Mouse (Mus musculus) forebrain, embryonic 10.5 days (tissue): Measurements from ENCODE around the gene Myo3b. TPM values are rescaled to one million over a fixed set of nuclear protein-coding genes. Genes with fewer than 3 reads are reported as not detected.

Experiments
- DNase-seq: peaks from one replicate; pipeline ENCODE4 v3.0.0-alpha.2; 2017; ENCODE audit warnings: low spot score; ENCODE audit errors: extremely low spot score
- H3K27ac ChIP-seq: fragments of 300-500 bp; sonication (generic); 2 replicates; pipeline ENCODE4 v1.5.1; 2016; ENCODE audit warnings: mild to moderate bottlenecking
- H3K27me3 ChIP-seq: fragments of 300-500 bp; sonication (generic); 2 replicates; pipeline ENCODE4 v1.6.1; 2016; ENCODE audit warnings: mild to moderate bottlenecking; ENCODE audit not compliant: poor library complexity, severe bottlenecking
- H3K36me3 ChIP-seq: fragments of 300-500 bp; sonication (generic); replicated peaks from 2 replicates; pipeline ENCODE4 v1.6.1; 2016; ENCODE audit warnings: mild to moderate bottlenecking, moderate library complexity
- H3K4me1 ChIP-seq: fragments of 300-500 bp; sonication (generic); 2 replicates; pipeline ENCODE4 v1.6.1; 2016
- H3K4me3 ChIP-seq: fragments of 300-500 bp; sonication (generic); 2 replicates; pipeline ENCODE4 v1.5.1; 2016; ENCODE audit warnings: mild to moderate bottlenecking, moderate library complexity
- H3K9me3 ChIP-seq: fragments of 300-500 bp; sonication (generic); 2 replicates; pipeline ENCODE4 v1.6.1; 2016; ENCODE audit warnings: mild to moderate bottlenecking, moderate library complexity
- WGBS: fragments of 180-500 bp; shearing (Covaris S2); methylation state at CpG from one replicate; pipeline ENCODE4 v1.1.7; 2016; 5-methylcytosine and 5-hydroxymethylcytosine counted together
- polyA plus RNA-seq: library from polyadenylated mRNA; unstranded; fragments of >200 nt; fragmentation: Nextera tagmentation; extraction: Ambion mirVana; gene quantifications from 2 replicates; pipeline ENCODE4 v1.2.1, GENCODE M21; 2016

Myo3b gene
- polyA plus RNA-seq, 1 experiment from 2014 or later: not detected

DNA sequence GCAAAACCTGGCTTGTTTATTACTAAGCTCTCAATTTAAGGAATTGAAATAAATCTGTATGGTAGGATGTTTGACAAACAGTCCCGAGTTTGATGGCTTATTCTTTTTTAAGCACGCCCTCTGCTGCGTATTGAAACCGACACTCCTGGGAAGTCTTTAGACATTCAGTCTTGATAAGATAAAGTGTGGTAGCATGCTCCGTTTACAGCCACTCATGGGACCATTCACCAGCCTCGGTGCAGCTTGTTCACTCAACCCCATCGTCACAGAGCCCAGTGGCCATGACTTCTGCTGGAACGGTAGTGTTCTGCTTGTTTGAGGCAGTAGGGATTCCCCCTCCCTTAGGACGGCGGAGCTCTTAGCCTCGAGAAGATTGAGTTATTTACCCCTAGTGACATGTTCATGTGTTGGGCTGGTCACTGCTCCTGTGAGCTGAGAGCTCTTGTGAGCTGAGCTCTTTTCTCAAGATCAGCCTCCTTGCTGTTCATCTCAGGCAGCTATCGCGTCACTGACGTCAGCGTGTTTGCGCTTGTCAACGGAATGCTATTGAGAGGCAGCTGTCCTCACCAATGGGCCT is 44.6 kb downstream of the Myo3b start:
- no peaks in the 10 kb centered on the region for H3K36me3 ChIP-seq
- no peaks in the 10 kb centered on the region for H3K27me3 ChIP-seq
- 85% methylated on average over 17 of the region's 17 CpGs for WGBS
- H3K27ac ChIP-seq: no peak overlapping the region
- no peak for DNase-seq
- 0 out of 2 replicates have a peak, but pooled peaks cover 3% of the 10 kb centered on the region for H3K4me1 ChIP-seq
- H3K9me3 ChIP-seq: no peaks in the 10 kb centered on the region
- no peak overlapping the region for H3K4me3 ChIP-seq

DNA sequence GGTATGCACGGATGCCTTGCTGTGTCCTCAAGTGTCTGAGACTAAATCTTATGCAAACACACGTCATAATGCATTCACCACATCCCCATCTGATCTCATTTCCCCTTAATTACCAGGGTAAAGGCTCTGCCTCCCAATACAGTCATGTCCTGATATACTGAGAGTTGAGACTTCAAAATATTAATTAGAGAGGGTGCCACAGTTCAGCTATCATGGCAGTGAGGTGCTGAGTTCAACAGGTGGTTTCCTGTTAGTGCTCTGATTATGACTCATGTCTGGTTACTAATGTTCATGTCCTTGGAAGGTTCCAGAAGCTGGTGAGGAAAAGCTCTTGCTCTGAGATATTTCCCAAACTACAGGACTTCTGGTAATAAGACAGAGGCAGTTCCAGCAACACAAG is 52.3 kb downstream of the Myo3b start:
- no peaks in the 10 kb centered on the region for H3K9me3 ChIP-seq
- no peak for DNase-seq
- no peak overlapping the region for H3K4me3 ChIP-seq
- H3K4me1 ChIP-seq: peaks cover 10% of the 10 kb centered on the region
- no peaks in the 10 kb centered on the region for H3K27me3 ChIP-seq
- no peak overlapping the region for H3K27ac ChIP-seq
- 72% methylated on average over 2 of the region's 2 CpGs for WGBS
- H3K36me3 ChIP-seq: no peaks in the 10 kb centered on the region

DNA sequence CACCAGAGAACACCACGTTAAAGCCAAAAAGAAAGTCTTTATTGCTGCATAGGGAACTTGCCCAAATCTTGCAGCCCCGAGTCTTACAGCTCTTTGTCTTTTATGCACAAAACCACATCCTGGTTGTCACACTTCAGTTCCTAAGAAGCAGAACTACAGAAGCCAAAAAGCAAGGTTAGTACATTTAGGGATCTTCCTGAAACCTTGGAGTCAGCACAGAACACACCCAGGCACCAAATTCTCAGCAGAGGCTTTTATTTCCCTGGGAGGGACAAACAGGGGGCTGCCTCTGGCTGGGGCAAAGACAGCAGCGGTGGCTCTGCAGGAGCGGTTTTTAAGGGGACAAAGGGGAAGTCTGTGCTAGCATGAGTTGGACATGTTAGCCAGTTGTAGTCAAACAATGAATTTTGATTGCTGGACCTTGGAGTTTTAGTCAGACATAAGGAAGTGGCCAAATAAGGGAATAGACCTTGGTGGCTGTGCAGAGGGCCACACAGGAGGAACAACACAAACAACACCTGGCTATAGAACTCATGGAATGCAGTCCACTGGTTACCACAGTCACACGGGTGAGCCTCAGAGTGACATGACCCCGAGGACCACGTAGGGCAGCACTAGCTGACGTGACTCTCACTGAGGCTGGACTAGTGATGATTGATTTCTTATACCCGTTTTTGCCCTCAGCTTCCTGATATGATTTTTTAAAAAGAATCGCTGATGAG is 53.0 kb downstream of the Myo3b start:
- Histone ChIP-seq H3K4me1 (peaks cover 10% of the 10 kb centered on the region), H3K4me3 (no peak overlapping the region), H3K36me3 (no peaks in the 10 kb centered on the region), H3K27me3 (no peaks in the 10 kb centered on the region), H3K9me3 (no peaks in the 10 kb centered on the region), H3K27ac (no peak overlapping the region)
- DNase-seq: no peak
- WGBS: 73% methylated on average over 10 of the region's 10 CpGs

DNA sequence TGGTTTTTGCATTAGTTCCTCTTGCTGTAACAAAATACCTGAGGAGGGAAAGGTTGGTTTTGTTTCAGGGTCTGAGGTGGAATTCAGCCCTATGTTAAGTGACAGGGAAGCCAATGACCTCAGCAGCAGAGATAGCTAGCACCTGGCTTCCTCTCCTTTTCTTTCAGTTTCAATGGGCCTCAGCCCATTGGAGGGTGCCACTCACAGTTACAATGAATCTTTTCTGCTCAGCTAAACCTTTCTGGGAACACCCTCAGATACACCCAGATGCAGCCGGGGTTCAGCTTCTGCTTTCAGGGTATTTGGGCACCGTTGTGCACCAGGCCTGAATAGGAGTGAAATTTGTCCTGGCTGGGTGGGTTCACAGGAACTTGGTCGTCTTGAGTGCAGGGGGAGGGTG is 53.7 kb downstream of the Myo3b start:
- no peak overlapping the region for H3K4me3 ChIP-seq
- no peaks in the 10 kb centered on the region for H3K9me3 ChIP-seq
- 46% methylated on average over 3 of the region's 3 CpGs for WGBS
- peaks cover 10% of the 10 kb centered on the region for H3K4me1 ChIP-seq
- no peaks in the 10 kb centered on the region for H3K36me3 ChIP-seq
- no peaks in the 10 kb centered on the region for H3K27me3 ChIP-seq
- no peak overlapping the region for H3K27ac ChIP-seq
- DNase-seq: no peak

GRCm38 (mm10) chr2:70094446-70094845 is 55.5 kb downstream of the Myo3b start:
- Histone ChIP-seq H3K27me3 (no peaks in the 10 kb centered on the region), H3K36me3 (no peaks in the 10 kb centered on the region), H3K27ac (no peak overlapping the region), H3K4me3 (no peak overlapping the region), H3K9me3 (no peaks in the 10 kb centered on the region), H3K4me1 (peaks cover 11% of the 10 kb centered on the region)
- no peak for DNase-seq
- WGBS: 84% methylated on average over 5 of the region's 5 CpGs

DNA sequence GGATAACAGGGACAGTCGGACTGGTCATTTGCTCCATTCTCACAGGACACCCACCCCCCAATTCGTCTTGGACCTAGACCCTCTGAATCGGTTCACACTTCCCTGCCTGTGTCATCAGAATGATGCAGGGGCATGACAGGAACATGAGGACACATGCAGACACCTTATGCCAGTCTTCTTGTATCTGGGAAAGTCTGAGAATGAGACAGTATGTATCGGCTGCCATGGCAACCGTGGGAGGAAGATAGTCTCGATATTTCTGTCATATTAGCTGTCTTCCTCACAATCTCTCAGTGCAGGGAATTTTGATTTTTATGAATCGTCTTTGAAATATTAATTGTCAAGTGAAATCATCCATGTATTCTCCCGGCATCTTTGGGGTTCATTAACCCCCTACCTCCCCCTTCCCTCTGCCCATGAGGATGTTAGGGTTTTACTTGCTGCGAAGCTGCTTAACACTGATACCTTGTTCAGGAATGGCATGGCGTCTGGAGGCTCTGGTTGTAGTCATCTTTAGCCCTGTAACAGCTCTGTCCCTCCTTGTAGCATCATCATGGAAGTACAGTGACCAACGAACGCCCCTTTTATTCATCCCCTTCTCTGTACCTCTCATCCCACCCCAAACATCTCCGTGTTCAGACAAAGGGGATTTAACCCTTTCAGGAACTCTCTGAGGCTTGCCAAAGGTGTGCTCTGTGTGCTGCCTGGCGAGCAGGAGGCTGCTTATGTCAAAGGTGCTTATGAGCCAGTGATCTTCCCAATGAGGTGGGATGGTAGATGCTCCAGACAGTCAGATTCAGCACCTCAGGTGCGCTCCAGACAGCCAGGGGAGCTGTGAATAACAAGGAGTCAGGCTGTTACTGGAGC is 58.5 kb downstream of the Myo3b start:
- Histone ChIP-seq H3K27ac (no peak overlapping the region), H3K4me1 (peaks cover 14% of the 10 kb centered on the region), H3K4me3 (no peak overlapping the region), H3K36me3 (no peaks in the 10 kb centered on the region), H3K9me3 (no peaks in the 10 kb centered on the region), H3K27me3 (peaks cover 4% of the 10 kb centered on the region; the same call in 1 of the 2 replicates)
- WGBS: 81% methylated on average over 15 of the region's 15 CpGs
- DNase-seq: no peak

- no peaks in the 10 kb centered on the region for H3K9me3 ChIP-seq
- H3K4me3 ChIP-seq: no peak overlapping the region
- DNase-seq: no peak
- 74% methylated on average over 4 of the region's 4 CpGs for WGBS
- no peaks in the 10 kb centered on the region for H3K36me3 ChIP-seq
- 0 out of 2 replicates have a peak overlapping the region, but pooled peaks have one; percentile 5 for H3K27ac ChIP-seq
- peaks cover 12% of the 10 kb centered on the region for H3K4me1 ChIP-seq
- peaks cover 4% of the 10 kb centered on the region; the same call in 1 of the 2 replicates for H3K27me3 ChIP-seq
Observed at GRCm38 (mm10) chr2:70099459-70099858, 60.5 kb downstream of the Myo3b start.

DNA sequence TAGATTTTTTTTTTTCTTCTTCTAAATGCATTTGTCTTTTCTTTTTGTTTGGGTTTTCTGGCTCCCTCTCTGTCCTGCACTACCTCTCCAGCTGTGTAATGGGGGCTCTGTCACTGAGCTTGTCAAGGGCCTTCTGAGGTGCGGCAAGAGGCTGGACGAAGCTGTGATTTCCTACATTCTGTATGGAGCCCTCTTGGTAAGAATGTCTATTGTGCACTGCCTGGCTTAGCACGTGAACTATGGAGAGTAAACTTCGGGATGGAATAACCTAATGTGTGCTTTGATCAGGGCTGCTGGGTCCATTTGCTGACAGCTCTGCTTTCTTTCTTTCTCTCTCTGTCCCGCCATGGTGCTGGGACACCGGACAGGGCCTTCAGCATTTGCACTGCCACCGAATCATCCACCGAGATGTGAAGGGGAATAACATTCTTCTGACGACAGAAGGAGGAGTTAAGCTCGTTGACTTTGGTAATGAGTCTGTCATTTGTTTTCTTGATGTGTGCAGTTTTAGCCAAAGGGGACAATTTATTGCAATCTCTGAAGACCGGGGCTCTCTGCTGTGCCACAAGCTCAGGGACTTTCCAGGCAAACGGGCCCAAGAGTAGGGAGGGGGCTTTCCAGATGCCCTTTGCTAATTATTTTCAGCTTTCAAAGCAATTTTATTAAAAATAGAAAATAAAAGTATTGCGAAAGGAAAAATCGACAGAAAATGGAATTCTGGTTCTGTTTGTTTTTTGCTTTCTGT is 66.5 kb downstream of the Myo3b start:
- DNase-seq: no peak
- peaks cover 4% of the 10 kb centered on the region for H3K27me3 ChIP-seq
- peaks cover 10% of the 10 kb centered on the region for H3K4me1 ChIP-seq
- no peaks in the 10 kb centered on the region for H3K36me3 ChIP-seq
- no peaks in the 10 kb centered on the region for H3K9me3 ChIP-seq
- no peak overlapping the region for H3K27ac ChIP-seq
- no peak overlapping the region for H3K4me3 ChIP-seq
- WGBS: 62% methylated on average over 14 of the region's 14 CpGs

GRCm38 (mm10) chr2:70109010-70109409 is 70.1 kb downstream of the Myo3b start:
- WGBS: 80% methylated on average over 7 of the region's 7 CpGs
- no peaks in the 10 kb centered on the region; the same call in 1 of the 2 replicates for H3K27me3 ChIP-seq
- H3K9me3 ChIP-seq: no peaks in the 10 kb centered on the region
- H3K4me3 ChIP-seq: no peak overlapping the region
- no peaks in the 10 kb centered on the region for H3K36me3 ChIP-seq
- DNase-seq: no peak
- no peak overlapping the region for H3K27ac ChIP-seq
- H3K4me1 ChIP-seq: peaks cover 14% of the 10 kb centered on the region

DNA sequence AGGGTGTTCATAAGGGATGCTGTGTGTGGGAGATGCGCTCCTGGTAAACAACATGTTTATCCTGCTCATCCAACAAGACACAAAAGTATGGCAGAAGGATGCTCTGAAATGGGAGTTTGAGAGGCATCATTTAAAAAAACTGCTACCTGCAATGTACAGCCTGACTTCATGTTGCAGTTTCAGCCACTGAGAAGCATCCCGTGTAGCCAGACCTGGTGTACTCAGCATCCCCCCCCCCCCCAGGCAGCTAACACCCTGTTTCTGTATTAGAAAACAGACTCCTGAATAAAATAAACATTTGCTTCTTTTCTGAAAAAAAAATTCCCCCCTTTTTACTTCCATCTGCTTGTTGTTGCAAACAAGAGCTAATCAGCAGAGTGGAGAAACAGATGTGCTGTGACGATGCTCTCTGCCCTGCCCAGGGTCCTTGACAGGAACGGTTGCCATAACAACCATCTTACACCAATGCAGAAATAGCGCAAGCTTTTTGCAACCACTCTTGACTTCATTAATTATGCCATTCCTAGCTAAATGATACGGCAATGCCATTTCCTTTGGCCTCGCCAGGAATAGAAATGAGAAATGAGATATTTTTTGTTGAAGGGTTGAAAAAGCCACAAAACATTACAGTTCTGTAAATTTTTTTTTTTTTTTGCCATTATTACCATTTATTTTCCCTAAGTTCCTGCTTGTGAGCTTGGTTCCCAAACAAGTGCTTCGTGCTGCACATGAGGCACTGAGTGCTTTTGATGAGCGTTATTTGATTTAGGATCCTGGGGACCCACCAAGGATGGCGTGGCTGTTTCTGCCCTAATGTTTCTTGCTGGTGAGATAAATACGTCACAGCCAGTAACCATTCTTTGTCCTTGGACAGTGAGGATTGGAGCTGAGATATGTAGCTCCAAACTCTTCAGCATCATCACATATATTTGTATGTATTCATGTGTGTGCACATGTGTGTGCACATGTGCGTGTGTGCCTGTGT is 75.2 kb downstream of the Myo3b start:
- no peak for DNase-seq
- no peaks in the 10 kb centered on the region for H3K27me3 ChIP-seq
- no peaks in the 10 kb centered on the region for H3K9me3 ChIP-seq
- peaks cover 9% of the 10 kb centered on the region; the same call in 1 of the 2 replicates for H3K4me1 ChIP-seq
- H3K4me3 ChIP-seq: no peak overlapping the region
- no peak overlapping the region for H3K27ac ChIP-seq
- WGBS: 76% methylated on average over 12 of the region's 12 CpGs
- no peaks in the 10 kb centered on the region for H3K36me3 ChIP-seq

- H3K4me1 ChIP-seq: peaks cover 7% of the 10 kb centered on the region; the same call in 1 of the 2 replicates
- no peaks in the 10 kb centered on the region for H3K9me3 ChIP-seq
- no peaks in the 10 kb centered on the region for H3K27me3 ChIP-seq
- DNase-seq: no peak
- no peaks in the 10 kb centered on the region for H3K36me3 ChIP-seq
- WGBS: 73% methylated on average over 16 of the region's 16 CpGs
- no peak overlapping the region for H3K27ac ChIP-seq
- H3K4me3 ChIP-seq: no peak overlapping the region
Observed at GRCm38 (mm10) chr2:70118376-70119264, 79.7 kb downstream of the Myo3b start.
